Mouse (Mus musculus): Measurements from ENCODE around the gene Gm10053. TPM values are rescaled to one million over a fixed set of nuclear protein-coding genes. Genes with fewer than 3 reads are reported as not detected.

Gm10053 gene
- polyA plus RNA-seq, 1 experiment from 2014 or later, result 466 TPM

DNA sequence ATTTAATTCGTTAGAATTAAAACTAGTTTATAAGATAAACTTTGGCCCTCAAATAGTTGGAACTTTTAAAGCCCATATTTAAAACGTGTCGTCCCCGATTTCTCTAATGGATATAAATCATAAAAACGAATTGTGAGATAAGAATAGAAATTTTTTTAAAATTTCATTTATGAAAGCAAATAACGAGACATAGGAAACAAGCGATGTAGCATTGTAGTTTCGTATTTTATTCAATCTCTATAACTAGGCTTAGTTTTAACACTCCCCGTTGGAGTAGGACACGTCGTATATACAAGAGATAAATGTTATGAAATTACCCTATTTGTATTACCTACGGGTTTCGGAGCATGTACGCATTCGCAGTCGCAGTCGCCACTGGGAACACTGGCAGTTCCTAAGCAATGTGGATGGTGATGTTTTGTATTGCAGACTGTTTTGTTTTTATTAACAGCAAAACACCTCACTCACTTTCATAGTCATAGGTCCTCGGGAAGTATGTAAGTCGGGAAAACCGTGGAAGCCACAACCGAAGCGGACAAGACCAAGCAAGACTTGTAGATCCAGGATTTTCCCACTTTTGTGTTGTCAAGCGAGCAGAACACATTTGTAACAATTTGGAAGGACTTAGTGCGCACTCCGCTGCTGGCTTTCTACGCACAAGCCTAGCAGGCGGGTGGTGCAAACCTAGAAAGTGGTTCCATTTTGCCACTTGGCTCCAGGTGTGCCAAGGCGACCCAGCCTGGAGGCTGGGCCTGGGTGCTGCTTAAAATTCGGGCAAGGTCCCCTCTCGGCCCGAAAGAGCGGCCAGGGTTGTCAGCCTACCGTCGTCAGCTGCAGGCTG lies 23.5 kb downstream of the Gm10053 start:
- WGBS, result 3% methylated on average over 34 of the region's 34 CpGs
- DNase-seq (ENCODE audit: low spot score), result no peak

DNA sequence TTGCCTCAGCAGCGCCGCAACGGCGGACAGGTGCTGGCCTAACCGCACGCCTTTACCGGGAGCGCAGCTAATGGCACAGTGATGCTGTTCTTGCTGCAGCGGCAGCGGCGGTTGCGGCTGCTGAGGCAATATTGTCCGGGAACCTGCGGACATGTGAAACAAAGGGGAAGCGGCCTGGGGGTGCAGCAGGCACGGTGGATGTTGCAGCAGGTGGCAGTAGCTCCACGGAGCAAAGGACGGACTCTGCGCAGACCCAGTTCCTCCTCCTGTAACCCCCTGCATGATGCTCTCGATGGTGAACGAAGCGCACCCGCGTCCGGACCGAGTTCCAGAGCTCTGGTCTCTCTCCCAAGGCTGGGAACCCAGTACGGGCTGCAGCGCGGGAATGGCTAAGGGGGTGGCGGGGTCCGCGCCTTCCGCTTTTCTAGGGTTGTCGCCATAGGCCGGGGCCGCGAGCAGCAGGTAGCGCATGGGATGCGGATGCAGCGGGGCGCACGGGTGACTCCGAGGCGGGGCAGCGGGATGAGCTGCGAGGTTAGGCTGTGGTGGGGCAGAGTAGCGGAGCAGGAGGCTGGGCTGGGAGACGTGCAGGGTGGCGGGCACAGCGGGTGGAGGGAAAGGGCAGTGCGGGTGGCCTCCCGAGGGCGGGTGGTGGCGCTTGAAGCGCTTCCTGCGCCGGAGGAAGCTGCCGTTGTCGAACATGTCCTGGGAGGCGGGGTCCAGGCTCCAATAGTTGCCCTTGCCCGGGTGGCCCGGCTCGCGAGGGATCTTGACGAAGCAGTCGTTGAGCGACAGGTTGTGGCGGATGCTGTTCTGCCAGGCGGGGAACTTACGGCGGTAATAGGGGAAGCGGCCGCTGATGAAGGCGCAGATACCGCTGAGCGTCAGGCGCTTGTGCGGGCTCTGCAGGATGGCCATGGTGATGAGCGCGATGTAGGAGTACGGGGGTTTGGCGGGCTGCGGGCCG lies 24.4 kb downstream of the Gm10053 start:
- ATAC-seq (replicated peaks; ENCODE audit: low FRiP score, low read depth), result no peak

More for the DNA sequence above, 23.5 kb downstream of the Gm10053 start:
- Histone ChIP-seq H3K9me3 (replicated peaks; ENCODE audit: low read length) (no peaks in the 10 kb centered on the region), H3K9ac (ENCODE audit: low read depth, low read length) (no peak overlapping the region), H3K4me2 (ENCODE audit: low read length) (no peak overlapping the region), H3K27ac (no peak overlapping the region), H3K27me3 (ENCODE audit: insufficient read depth, low read length) (peaks cover 67% of the 10 kb centered on the region), H3K36me3 (ENCODE audit: insufficient read depth, low read length) (no peaks in the 10 kb centered on the region), H3K4me3 (replicated peaks; ENCODE audit: low read depth, low read length) (peak overlapping the region; percentile 35), H3K4me1 (replicated peaks; ENCODE audit: insufficient read depth, low read length) (peaks cover 15% of the 10 kb centered on the region; the same call in 1 of the 2 replicates)
- no peak for ATAC-seq (replicated peaks; ENCODE audit: low FRiP score, low read depth)
- TF ChIP-seq CTCF (IDR thresholded peaks at IDR 0.05; ENCODE audit: low read depth), result no peak

DNA sequence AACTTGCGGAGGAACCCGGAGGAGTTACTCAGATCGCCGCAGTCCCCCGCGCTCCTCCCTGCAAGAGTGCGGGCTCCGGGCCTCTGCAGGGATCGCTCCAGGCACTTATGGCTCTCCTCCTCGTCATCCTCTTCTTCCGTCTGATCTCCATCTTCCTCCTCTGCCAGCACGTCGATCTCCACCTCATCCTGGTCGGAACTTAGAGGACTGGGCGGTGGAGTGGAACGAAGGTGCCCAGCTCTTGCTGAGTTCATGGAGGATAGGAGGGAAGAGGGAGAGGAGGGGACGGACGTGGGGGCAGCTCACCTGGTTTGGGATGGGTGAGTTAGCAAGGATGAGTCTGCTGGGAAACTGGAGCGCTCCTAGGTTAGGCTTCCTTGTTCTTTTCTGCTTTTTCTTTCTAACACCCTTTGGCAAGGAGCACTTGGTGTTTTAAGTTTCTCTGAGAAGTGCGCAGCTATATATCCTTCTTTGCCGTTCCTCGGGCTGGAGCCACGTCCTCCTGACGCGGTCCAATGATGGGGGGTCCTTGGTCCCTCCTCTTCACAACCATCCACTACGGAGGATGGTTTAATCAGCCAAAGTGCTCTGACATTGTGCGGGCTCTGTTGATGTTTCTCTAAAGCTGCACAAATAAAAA lies 25.2 kb downstream of the Gm10053 start, which contains the start of gene Foxd4:
Gene Foxd4 (minus strand): TSS at position 617 of the 640 bp plus-strand sequence.
- Histone ChIP-seq H3K9ac (ENCODE audit: low read depth, low read length) (no peak within 1 kb of the TSS), H3K27me3 (ENCODE audit: insufficient read depth, low read length) (peaks cover 72% of the 10 kb centered on the region), H3K9me3 (replicated peaks; ENCODE audit: low read length) (no peaks in the 10 kb centered on the region), H3K4me3 (replicated peaks; ENCODE audit: low read depth, low read length) (peak within 1 kb of the TSS; percentile 35), H3K4me1 (replicated peaks; ENCODE audit: insufficient read depth, low read length) (peaks cover 15% of the 10 kb centered on the region; the same call in 1 of the 2 replicates), H3K4me2 (ENCODE audit: low read length) (peak within 1 kb of the TSS; percentile 60), H3K36me3 (ENCODE audit: insufficient read depth, low read length) (no peaks in the 10 kb centered on the region), H3K27ac (no peak within 1 kb of the TSS)
- no peak for TF ChIP-seq CTCF (IDR thresholded peaks at IDR 0.05; ENCODE audit: low read depth)
- no peak for DNase-seq (ENCODE audit: low spot score)
- under 1% methylated on average over 27 of the region's 27 CpGs for WGBS
- no peak for ATAC-seq (replicated peaks; ENCODE audit: low FRiP score, low read depth)

More for the DNA sequence above, 24.4 kb downstream of the Gm10053 start:
- Histone ChIP-seq H3K4me1 (replicated peaks; ENCODE audit: insufficient read depth, low read length) (peaks cover 15% of the 10 kb centered on the region; the same call in 1 of the 2 replicates), H3K9ac (ENCODE audit: low read depth, low read length) (no peak overlapping the region), H3K4me2 (ENCODE audit: low read length) (peak overlapping the region; percentile 60), H3K36me3 (ENCODE audit: insufficient read depth, low read length) (no peaks in the 10 kb centered on the region), H3K9me3 (replicated peaks; ENCODE audit: low read length) (no peaks in the 10 kb centered on the region), H3K4me3 (replicated peaks; ENCODE audit: low read depth, low read length) (peak overlapping the region; percentile 35), H3K27me3 (ENCODE audit: insufficient read depth, low read length) (peaks cover 69% of the 10 kb centered on the region), H3K27ac (no peak overlapping the region)
- no peak for DNase-seq (ENCODE audit: low spot score)
- TF ChIP-seq CTCF (IDR thresholded peaks at IDR 0.05; ENCODE audit: low read depth), result no peak
- WGBS, result 1% methylated on average over 84 of the region's 84 CpGs

DNA sequence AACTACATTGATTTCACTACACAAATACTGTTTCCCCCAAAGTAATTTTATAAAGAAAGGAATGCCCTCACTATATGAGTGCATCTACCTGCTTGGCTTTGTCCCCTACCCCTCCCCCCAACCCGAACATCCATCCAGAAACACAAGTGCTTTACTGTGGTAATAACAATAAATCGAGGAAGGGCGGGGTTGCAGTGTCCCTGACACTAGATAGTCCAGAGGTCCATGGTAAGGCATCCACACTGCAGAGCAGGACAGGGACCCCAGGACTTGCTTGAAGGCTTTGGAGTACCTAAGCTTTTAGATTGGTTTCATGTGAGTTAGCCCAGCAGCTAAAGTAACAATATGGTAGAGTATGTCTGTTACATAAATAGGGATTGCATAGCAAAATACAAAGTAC lies 26.2 kb downstream of the Gm10053 start:
- Histone ChIP-seq H3K27ac (no peak overlapping the region), H3K27me3 (ENCODE audit: insufficient read depth, low read length) (peaks cover 68% of the 10 kb centered on the region), H3K4me1 (replicated peaks; ENCODE audit: insufficient read depth, low read length) (peaks cover 15% of the 10 kb centered on the region; the same call in 1 of the 2 replicates), H3K4me2 (ENCODE audit: low read length) (no peak overlapping the region), H3K9ac (ENCODE audit: low read depth, low read length) (no peak overlapping the region), H3K9me3 (replicated peaks; ENCODE audit: low read length) (no peaks in the 10 kb centered on the region), H3K4me3 (replicated peaks; ENCODE audit: low read depth, low read length) (no peak overlapping the region), H3K36me3 (ENCODE audit: insufficient read depth, low read length) (no peaks in the 10 kb centered on the region)
- 4% methylated on average over 3 of the region's 3 CpGs for WGBS
- DNase-seq (ENCODE audit: low spot score) (no peak), ATAC-seq (replicated peaks; ENCODE audit: low FRiP score, low read depth) (no peak)
- TF ChIP-seq CTCF (IDR thresholded peaks at IDR 0.05; ENCODE audit: low read depth), result no peak

DNA sequence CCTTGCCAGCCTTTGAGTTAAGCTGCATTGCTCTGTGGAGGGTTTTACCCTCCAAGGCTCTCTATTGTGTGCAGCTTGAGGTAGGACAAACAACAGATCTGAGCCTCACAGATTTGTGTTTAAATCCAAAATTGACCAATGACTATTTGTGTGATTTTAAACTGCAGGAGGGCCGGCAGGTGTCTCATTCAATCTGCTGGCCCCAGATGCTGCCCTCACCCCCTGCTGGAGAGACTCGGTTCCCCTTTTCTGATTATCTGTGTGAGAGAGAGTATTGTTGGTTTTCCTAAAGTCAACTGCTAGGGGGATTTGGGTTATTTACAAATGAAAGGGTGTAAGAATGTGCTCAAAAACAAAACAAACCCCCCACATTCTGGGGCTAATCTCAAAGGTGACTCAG lies 26.8 kb downstream of the Gm10053 start:
- ATAC-seq (replicated peaks; ENCODE audit: low FRiP score, low read depth), result no peak
- H3K9ac ChIP-seq (ENCODE audit: low read depth, low read length), result no peak overlapping the region
- H3K9me3 ChIP-seq (replicated peaks; ENCODE audit: low read length), result no peaks in the 10 kb centered on the region
- H3K36me3 ChIP-seq (ENCODE audit: insufficient read depth, low read length), result no peaks in the 10 kb centered on the region
- peaks cover 62% of the 10 kb centered on the region for H3K27me3 ChIP-seq (ENCODE audit: insufficient read depth, low read length)
- 4% methylated on average over 2 of the region's 2 CpGs for WGBS
- no peak overlapping the region for H3K4me2 ChIP-seq (ENCODE audit: low read length)
- H3K4me3 ChIP-seq (replicated peaks; ENCODE audit: low read depth, low read length), result no peak overlapping the region
- no peak overlapping the region for H3K27ac ChIP-seq
- peaks cover 14% of the 10 kb centered on the region; the same call in 1 of the 2 replicates for H3K4me1 ChIP-seq (replicated peaks; ENCODE audit: insufficient read depth, low read length)
- no peak for TF ChIP-seq CTCF (IDR thresholded peaks at IDR 0.05; ENCODE audit: low read depth)
- DNase-seq (ENCODE audit: low spot score), result no peak
